Mouse (Mus musculus): ENCODE results near the gene Fam71e1. TPM values are rescaled to one million over a fixed set of nuclear protein-coding genes. Genes with fewer than 3 reads are reported as not detected.

Gene Fam71e1
- polyA plus RNA-seq, 1 experiment from 2014 or later: 17.9 TPM

DNA sequence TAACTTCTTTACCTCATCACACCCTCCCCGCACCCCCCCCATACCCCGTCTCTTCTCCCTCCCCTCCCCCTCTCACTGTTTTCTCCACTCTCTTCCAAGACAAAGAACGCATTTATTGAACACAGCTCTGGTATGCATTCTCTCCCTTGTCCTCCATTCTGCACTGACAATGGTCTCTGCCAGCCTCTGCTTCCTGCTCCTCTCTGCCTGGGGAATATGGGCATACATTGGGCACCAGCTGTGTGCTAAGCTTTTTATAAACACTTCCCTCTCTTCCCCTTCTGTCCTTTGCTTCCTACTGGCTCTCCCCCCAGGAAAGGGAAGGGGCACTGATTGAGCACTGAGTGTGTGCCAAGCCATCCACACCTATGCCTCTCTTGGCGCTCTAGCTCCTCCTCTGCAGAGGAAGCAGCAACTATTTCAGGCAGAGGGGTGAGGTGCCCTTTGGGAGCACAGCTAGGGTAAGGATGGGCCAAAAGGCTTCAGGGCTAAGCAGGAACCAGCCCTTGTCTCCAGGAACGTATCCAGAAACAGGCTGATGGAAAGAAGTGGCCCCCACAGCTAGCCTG lies 21.3 kb upstream of the Fam71e1 start:
- WGBS: 33% methylated on average over 5 of the region's 5 CpGs
- H3K4me2 ChIP-seq (replicated peaks; ENCODE audit: low read depth, low read length): no peak overlapping the region
- ATAC-seq (ENCODE audit: insufficient number of reproducible peaks, insufficient read depth, low FRiP score, low read depth): no peak
- no peaks in the 10 kb centered on the region for H3K9me3 ChIP-seq (ENCODE audit: control insufficient read depth, low read depth, low read length)
- H3K27me3 ChIP-seq (ENCODE audit: control insufficient read depth, insufficient read depth, low read length): no peaks in the 10 kb centered on the region
- peak overlapping the region; percentile 52; the same call in 1 of the 2 replicates for H3K27ac ChIP-seq (ENCODE audit: low read length)
- H3K4me1 ChIP-seq (ENCODE audit: control insufficient read depth, insufficient read depth, low read length): no peaks in the 10 kb centered on the region
- no peak overlapping the region for H3K4me3 ChIP-seq (ENCODE audit: low read depth, low read length)
- H3K9ac ChIP-seq (replicated peaks; ENCODE audit: low read depth, low read length): no peak overlapping the region
- H3K36me3 ChIP-seq (ENCODE audit: control insufficient read depth, insufficient read depth, low read length): no peaks in the 10 kb centered on the region

DNA sequence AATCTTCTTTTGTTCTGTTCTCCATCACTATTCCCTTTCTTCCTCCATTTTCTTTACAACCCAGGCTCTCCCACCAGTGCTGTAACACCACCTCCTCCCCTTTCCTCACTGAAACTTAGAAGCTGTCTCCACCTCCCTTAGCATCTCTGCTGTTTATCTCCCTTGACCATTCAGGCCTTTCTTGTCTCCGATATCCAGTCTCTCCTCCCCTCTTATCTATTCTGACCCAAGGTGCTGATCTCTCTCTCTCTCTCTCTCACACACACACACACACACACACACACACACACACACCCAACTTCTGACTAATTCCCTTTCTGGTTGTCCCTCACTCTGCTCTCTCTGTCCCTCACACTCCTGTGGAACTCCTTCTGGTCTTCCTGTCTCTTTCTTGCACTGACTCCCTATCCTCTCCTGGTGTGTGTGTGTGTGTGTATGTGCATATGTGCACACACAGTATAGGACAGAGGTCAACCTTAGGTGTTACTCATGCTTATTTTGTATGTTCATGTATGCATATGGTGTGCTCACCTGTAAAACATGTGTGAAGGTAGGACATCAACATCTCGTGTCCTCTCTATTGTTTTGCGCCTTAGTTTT lies 13.4 kb upstream of the Fam71e1 start:
- Histone ChIP-seq H3K9ac (replicated peaks; ENCODE audit: low read depth, low read length) (no peak overlapping the region), H3K9me3 (ENCODE audit: control insufficient read depth, low read depth, low read length) (no peaks in the 10 kb centered on the region), H3K4me3 (ENCODE audit: low read depth, low read length) (no peak overlapping the region), H3K36me3 (ENCODE audit: control insufficient read depth, insufficient read depth, low read length) (no peaks in the 10 kb centered on the region), H3K4me1 (ENCODE audit: control insufficient read depth, insufficient read depth, low read length) (no peaks in the 10 kb centered on the region), H3K27ac (ENCODE audit: low read length) (no peak overlapping the region), H3K4me2 (replicated peaks; ENCODE audit: low read depth, low read length) (no peak overlapping the region), H3K27me3 (ENCODE audit: control insufficient read depth, insufficient read depth, low read length) (no peaks in the 10 kb centered on the region)
- WGBS: 67% methylated on average over 3 of the region's 3 CpGs
- ATAC-seq (ENCODE audit: insufficient number of reproducible peaks, insufficient read depth, low FRiP score, low read depth): peak; percentile 29; the same call in 1 of the 2 replicates

GRCm38 (mm10) chr7:44484109-44484508 lies 12.3 kb upstream of the Fam71e1 start:
- Histone ChIP-seq H3K9ac (replicated peaks; ENCODE audit: low read depth, low read length) (no peak overlapping the region), H3K36me3 (ENCODE audit: control insufficient read depth, insufficient read depth, low read length) (no peaks in the 10 kb centered on the region), H3K27me3 (ENCODE audit: control insufficient read depth, insufficient read depth, low read length) (no peaks in the 10 kb centered on the region), H3K4me1 (ENCODE audit: control insufficient read depth, insufficient read depth, low read length) (no peaks in the 10 kb centered on the region), H3K9me3 (ENCODE audit: control insufficient read depth, low read depth, low read length) (no peaks in the 10 kb centered on the region), H3K27ac (ENCODE audit: low read length) (no peak overlapping the region), H3K4me2 (replicated peaks; ENCODE audit: low read depth, low read length) (no peak overlapping the region), H3K4me3 (ENCODE audit: low read depth, low read length) (no peak overlapping the region)
- 93% methylated on average over 1 of the region's 1 CpGs for WGBS
- no peak for ATAC-seq (ENCODE audit: insufficient number of reproducible peaks, insufficient read depth, low FRiP score, low read depth)

DNA sequence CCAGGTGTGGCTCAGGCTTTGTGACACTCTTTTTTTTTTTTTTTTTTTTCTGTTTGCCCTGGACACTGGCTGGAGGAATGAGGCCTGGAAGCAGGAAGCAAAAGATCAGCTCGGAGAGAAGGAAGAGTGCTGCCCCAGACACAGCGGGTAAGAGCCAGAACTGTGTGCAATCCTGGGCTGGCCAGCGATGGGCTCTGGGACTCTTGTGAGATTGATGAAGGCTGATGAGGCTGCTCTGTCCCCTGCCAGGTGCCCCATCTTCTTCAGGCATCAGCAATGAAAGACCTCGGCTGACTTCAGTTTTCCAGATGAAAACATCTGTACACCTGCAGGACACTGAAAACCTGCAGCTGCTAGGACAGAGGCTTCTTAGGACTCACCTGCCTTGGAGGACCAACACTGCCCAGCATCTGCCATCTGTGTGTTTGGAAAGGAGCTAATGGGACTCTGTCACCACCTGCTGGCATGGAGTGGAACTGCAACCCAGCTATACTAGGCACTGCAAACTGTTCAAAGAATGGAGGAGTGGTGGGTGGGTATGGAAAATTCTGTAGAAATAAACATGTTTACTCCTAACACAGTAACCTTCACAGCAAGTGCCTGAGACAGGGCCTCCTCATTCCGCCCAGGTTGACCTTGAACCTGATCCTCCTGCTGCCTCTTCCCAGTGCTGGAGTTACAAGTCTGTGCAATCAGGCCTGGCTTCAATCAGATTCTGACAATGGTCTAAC lies 11.4 kb upstream of the Fam71e1 start:
- 38% methylated on average over 5 of the region's 5 CpGs for WGBS
- Histone ChIP-seq H3K27ac (ENCODE audit: low read length) (no peak overlapping the region), H3K4me2 (replicated peaks; ENCODE audit: low read depth, low read length) (no peak overlapping the region), H3K36me3 (ENCODE audit: control insufficient read depth, insufficient read depth, low read length) (peaks cover 3% of the 10 kb centered on the region), H3K9me3 (ENCODE audit: control insufficient read depth, low read depth, low read length) (no peaks in the 10 kb centered on the region), H3K27me3 (ENCODE audit: control insufficient read depth, insufficient read depth, low read length) (no peaks in the 10 kb centered on the region), H3K4me3 (ENCODE audit: low read depth, low read length) (no peak overlapping the region), H3K4me1 (ENCODE audit: control insufficient read depth, insufficient read depth, low read length) (no peaks in the 10 kb centered on the region), H3K9ac (replicated peaks; ENCODE audit: low read depth, low read length) (no peak overlapping the region)
- peak; percentile 57; the same call in 1 of the 2 replicates for ATAC-seq (ENCODE audit: insufficient number of reproducible peaks, insufficient read depth, low FRiP score, low read depth)

DNA sequence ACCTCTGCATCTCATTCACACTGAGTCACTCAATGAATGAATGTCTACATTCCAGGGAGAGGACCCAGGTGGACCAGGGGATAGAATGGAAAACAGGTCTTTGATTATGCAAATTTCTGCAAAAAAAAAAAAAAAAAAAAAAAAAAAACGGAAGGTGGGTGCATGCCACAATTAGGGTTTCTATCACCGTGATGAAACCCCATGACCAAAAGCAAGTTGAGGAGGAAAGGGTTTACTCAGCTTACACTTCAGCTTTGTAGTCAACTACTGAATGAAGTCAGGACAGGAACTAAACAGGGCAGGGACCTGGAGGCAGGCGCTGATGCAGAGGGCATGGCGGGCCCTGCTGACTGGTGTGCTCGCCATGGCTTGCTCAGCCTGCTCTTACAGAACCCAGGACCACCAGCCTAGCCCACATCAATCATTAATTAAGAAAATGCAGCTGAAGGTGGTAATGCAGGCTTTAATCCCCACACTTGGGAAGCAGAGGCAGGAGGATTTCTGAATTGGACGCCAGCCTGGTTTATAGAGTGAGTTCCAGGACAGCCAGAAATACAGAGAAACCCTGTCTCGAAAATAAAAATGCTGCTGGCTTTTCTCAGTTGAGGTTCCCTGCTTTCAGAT lies 10.7 kb upstream of the Fam71e1 start:
- Histone ChIP-seq H3K4me1 (ENCODE audit: control insufficient read depth, insufficient read depth, low read length) (no peaks in the 10 kb centered on the region), H3K9me3 (ENCODE audit: control insufficient read depth, low read depth, low read length) (no peaks in the 10 kb centered on the region), H3K9ac (replicated peaks; ENCODE audit: low read depth, low read length) (no peak overlapping the region), H3K36me3 (ENCODE audit: control insufficient read depth, insufficient read depth, low read length) (peaks cover 10% of the 10 kb centered on the region), H3K27me3 (ENCODE audit: control insufficient read depth, insufficient read depth, low read length) (no peaks in the 10 kb centered on the region), H3K27ac (ENCODE audit: low read length) (no peak overlapping the region), H3K4me2 (replicated peaks; ENCODE audit: low read depth, low read length) (no peak overlapping the region), H3K4me3 (ENCODE audit: low read depth, low read length) (no peak overlapping the region)
- 65% methylated on average over 7 of the region's 7 CpGs for WGBS
- ATAC-seq (ENCODE audit: insufficient number of reproducible peaks, insufficient read depth, low FRiP score, low read depth): no peak

GRCm38 (mm10) chr7:44486927-44487575 lies 9.3 kb upstream of the Fam71e1 start:
- no peak overlapping the region for H3K4me3 ChIP-seq (ENCODE audit: low read depth, low read length)
- no peak overlapping the region for H3K4me2 ChIP-seq (replicated peaks; ENCODE audit: low read depth, low read length)
- H3K36me3 ChIP-seq (ENCODE audit: control insufficient read depth, insufficient read depth, low read length): peaks cover 23% of the 10 kb centered on the region
- ATAC-seq (ENCODE audit: insufficient number of reproducible peaks, insufficient read depth, low FRiP score, low read depth): no peak
- WGBS: 70% methylated on average over 13 of the region's 13 CpGs
- no peak overlapping the region for H3K9ac ChIP-seq (replicated peaks; ENCODE audit: low read depth, low read length)
- no peaks in the 10 kb centered on the region for H3K9me3 ChIP-seq (ENCODE audit: control insufficient read depth, low read depth, low read length)
- H3K27me3 ChIP-seq (ENCODE audit: control insufficient read depth, insufficient read depth, low read length): no peaks in the 10 kb centered on the region
- H3K4me1 ChIP-seq (ENCODE audit: control insufficient read depth, insufficient read depth, low read length): no peaks in the 10 kb centered on the region
- no peak overlapping the region for H3K27ac ChIP-seq (ENCODE audit: low read length)

GRCm38 (mm10) chr7:44487936-44488335 lies 8.4 kb upstream of the Fam71e1 start:
- ATAC-seq (ENCODE audit: insufficient number of reproducible peaks, insufficient read depth, low FRiP score, low read depth): no peak
- H3K4me3 ChIP-seq (ENCODE audit: low read depth, low read length): no peak overlapping the region
- no peak overlapping the region for H3K27ac ChIP-seq (ENCODE audit: low read length)
- no peaks in the 10 kb centered on the region for H3K9me3 ChIP-seq (ENCODE audit: control insufficient read depth, low read depth, low read length)
- H3K9ac ChIP-seq (replicated peaks; ENCODE audit: low read depth, low read length): no peak overlapping the region
- no peaks in the 10 kb centered on the region for H3K4me1 ChIP-seq (ENCODE audit: control insufficient read depth, insufficient read depth, low read length)
- peaks cover 31% of the 10 kb centered on the region for H3K36me3 ChIP-seq (ENCODE audit: control insufficient read depth, insufficient read depth, low read length)
- H3K4me2 ChIP-seq (replicated peaks; ENCODE audit: low read depth, low read length): no peak overlapping the region
- WGBS: 87% methylated on average over 7 of the region's 7 CpGs
- no peaks in the 10 kb centered on the region for H3K27me3 ChIP-seq (ENCODE audit: control insufficient read depth, insufficient read depth, low read length)

GRCm38 (mm10) chr7:44488545-44488944 lies 7.8 kb upstream of the Fam71e1 start:
- no peak overlapping the region for H3K4me3 ChIP-seq (ENCODE audit: low read depth, low read length)
- no peak for ATAC-seq (ENCODE audit: insufficient number of reproducible peaks, insufficient read depth, low FRiP score, low read depth)
- no peak overlapping the region for H3K4me2 ChIP-seq (replicated peaks; ENCODE audit: low read depth, low read length)
- H3K9me3 ChIP-seq (ENCODE audit: control insufficient read depth, low read depth, low read length): no peaks in the 10 kb centered on the region
- H3K9ac ChIP-seq (replicated peaks; ENCODE audit: low read depth, low read length): no peak overlapping the region
- H3K27me3 ChIP-seq (ENCODE audit: control insufficient read depth, insufficient read depth, low read length): no peaks in the 10 kb centered on the region
- H3K36me3 ChIP-seq (ENCODE audit: control insufficient read depth, insufficient read depth, low read length): peaks cover 34% of the 10 kb centered on the region
- H3K4me1 ChIP-seq (ENCODE audit: control insufficient read depth, insufficient read depth, low read length): no peaks in the 10 kb centered on the region
- WGBS: 89% methylated on average over 8 of the region's 8 CpGs
- H3K27ac ChIP-seq (ENCODE audit: low read length): no peak overlapping the region

Data from stomach, embryonic 14.5 days (tissue).